In genomic region chr2:38511487-38512307, GRCm38 (mm10) we compare ENCODE assay signal across 8 mouse cellular contexts. TPM values are rescaled to one million over a fixed set of nuclear protein-coding genes. Genes with fewer than 3 reads are reported as not detected.
DNase-seq lines count a peak whose midpoint lies in the region; ATAC-seq and TF ChIP-seq lines count a peak whose summit lies in the region.

Nek6 (plus strand) TSS chr2:38511643.

- in situ Hi-C loops in Patski (cut with MboI; ENCODE audit: low pct_unique_long_range_greater_than_20kb), result no loop called here

- WGBS in cerebellum, adult 2 months, result under 1% methylated on average over 90 of the region's 90 CpGs
- WGBS in hindbrain, embryonic 13.5 days, result under 1% methylated on average over 61 of the region's 90 CpGs
- WGBS in macrophage (ENCODE audit: missing documents), result under 1% methylated on average over 77 of the region's 90 CpGs

- no peak for TF ChIP-seq CTCF in Patski (IDR thresholded peaks at IDR 0.05)
- TF ChIP-seq CTCF in cerebellum, adult 2 months (IDR thresholded peaks at IDR 0.05; ENCODE audit: borderline replicate concordance, insufficient read depth, low read depth, low read length), result no peak

- peak; percentile 42 for ATAC-seq in Patski
- peak; percentile 70 for ATAC-seq in hindbrain, embryonic 13.5 days (ENCODE audit: low FRiP score)
- no peak for ATAC-seq in megakaryocyte-erythroid progenitor cell, adult 5-6 weeks (replicated peaks; ENCODE audit: low FRiP score, low TSS enrichment, poor library complexity, severe bottlenecking)

- H3K9me3 ChIP-seq in hindbrain, embryonic 13.5 days, result no peaks in the 10 kb centered on the region

- H3K4me1 ChIP-seq in cerebellum, adult 2 months (ENCODE audit: control insufficient read depth, insufficient read depth, low read length), result peaks cover 12% of the 10 kb centered on the region
- H3K4me1 ChIP-seq in hindbrain, embryonic 13.5 days (replicated peaks), result peaks cover 44% of the 10 kb centered on the region

- peak within 1 kb of the TSS; percentile 69 for H3K27ac ChIP-seq in cerebellum, adult 2 months (ENCODE audit: insufficient read depth, low read length)
- H3K27ac ChIP-seq in hindbrain, embryonic 13.5 days, result peak within 1 kb of the TSS; percentile 80
- H3K27ac ChIP-seq in macrophage, result peak within 1 kb of the TSS; percentile 88

- no peak for TF ChIP-seq POLR2A in cerebellum, adult 2 months (IDR thresholded peaks at IDR 0.05; ENCODE audit: borderline replicate concordance, insufficient read depth, low read length)

- CTCF ChIA-PET in Patski (lab: Charles Lee), result no interaction called here

- no peak for DNase-seq in Patski (ENCODE audit: low read depth, low spot score)
- peak; percentile 70 to 80 for DNase-seq in cerebellum, adult 2 months
- peak; percentile 47 to 64 for DNase-seq in frontal cortex, postnatal 10 days (ENCODE audit: low spot score in 2 of 2)
- DNase-seq in left cerebral cortex, adult 8-10 months (ENCODE audit: low spot score in 2 of 2), result peak; percentile 36 to 43
- DNase-seq in right cerebral cortex, postnatal 14 days, result peak; percentile 52

- H3K4me3 ChIP-seq in cerebellum, adult 2 months (replicated peaks; ENCODE audit: insufficient read depth, low read depth, low read length), result peak within 1 kb of the TSS; percentile 83
- H3K4me3 ChIP-seq in hindbrain, embryonic 13.5 days, result peak within 1 kb of the TSS; percentile 75
- peak within 1 kb of the TSS; percentile 86 for H3K4me3 ChIP-seq in macrophage (ENCODE audit: inconsistent target)

- no peaks in the 10 kb centered on the region for H3K27me3 ChIP-seq in Patski
- H3K27me3 ChIP-seq in cerebellum, adult 2 months (ENCODE audit: control insufficient read depth, insufficient read depth, low read length), result no peaks in the 10 kb centered on the region
- H3K27me3 ChIP-seq in hindbrain, embryonic 13.5 days, result 0 out of 2 replicates have a peak, but pooled peaks cover 3% of the 10 kb centered on the region

- H3K36me3 ChIP-seq in hindbrain, embryonic 13.5 days, result no peaks in the 10 kb centered on the region
- no peaks in the 10 kb centered on the region for H3K36me3 ChIP-seq in macrophage (ENCODE audit: inconsistent target)

- peak within 1 kb of the TSS; percentile 72 for H3K4me2 ChIP-seq in hindbrain, embryonic 13.5 days

- H3K79me2 ChIP-seq in macrophage (ENCODE audit: inconsistent target), result peaks cover 49% of the 10 kb centered on the region

- H3K9ac ChIP-seq in hindbrain, embryonic 13.5 days, result peak within 1 kb of the TSS; percentile 88

- POLR2A ChIA-PET in Patski (lab: Charles Lee), result interaction anchor here (1.2 to 1.5 kb wide), 4 partner anchors 29 to 98 kb away, joined by 3 to 4 read pairs (median 4); no protein-coding TSS in a partner anchor

RNA-seq across cellular contexts. Expression of gene Nek6, which starts in this region (rescaled TPM):
- polyA plus RNA-seq in Patski (2021), result 157 TPM
- 26.8 and 28.0 TPM in 2 replicates for polyA plus RNA-seq in cerebellum, adult 2 months (2012; rRNA removed)
- polyA plus RNA-seq in hindbrain, embryonic 13.5 days (2015; fragmentation: Nextera tagmentation; extraction: Ambion mirVana), result 57.3 and 58.0 TPM in 2 replicates
- total RNA-seq in left cerebral cortex, adult 8-10 months (2022), result 10 to 100 TPM; 24.1 to 40.5 (median 31.4) TPM
- total RNA-seq in macrophage (2018; cell fraction: chromatin; rRNA removed), result 10 to 100 TPM in 24 of 26 experiments, 1 to 10 TPM in 2; 7.6 to 91.2 (median 22.2) TPM
- total RNA-seq in macrophage (2018; cell fraction: cytosol; rRNA removed), result 10 to 100 TPM; 21.6 to 55.9 (median 38.0) TPM
- total RNA-seq in macrophage (2018; cell fraction: nucleus; rRNA removed), result 100 to 1,000 TPM in 1 of 26 experiments, 10 to 100 TPM in 24, 1 to 10 TPM in 1; 9.4 to 134 (median 28.9) TPM
- 25.6 to 82.5 TPM (median 33.5 TPM) in 3 replicates for polyA plus RNA-seq in macrophage (2018)
- total RNA-seq in megakaryocyte-erythroid progenitor cell, adult 5-6 weeks (2014; fragmentation: Nextera tagmentation), result not detected in 2 replicates
- 0.05 and 0.65 TPM in 2 replicates for total RNA-seq in megakaryocyte-erythroid progenitor cell, adult 5-6 weeks (2017)

Comparison
In these comparisons a context has a peak if more than half of its experiments do, and no peak if none do; other contexts are left out.
1. RNA of gene Nek6 (total RNA-seq): 24.1 to 40.5 TPM in left cerebral cortex, adult 8-10 months; 0.05 to 0.65 TPM in megakaryocyte-erythroid progenitor cell, adult 5-6 weeks; every median in the first group is over 10 times any median in the second.
2. Peak in every context shown above with its lines, with median percentiles within 50 percentile points of each other: H3K27ac ChIP-seq and H3K4me3 ChIP-seq.